Mouse (Mus musculus): Measurements from ENCODE around the gene Otub2. TPM values are rescaled to one million over a fixed set of nuclear protein-coding genes. Genes with fewer than 3 reads are reported as not detected.

Otub2 gene
- total and polyA plus RNA-seq, 3 experiments: 8.4 to 126 (median 12.3) TPM

DNA sequence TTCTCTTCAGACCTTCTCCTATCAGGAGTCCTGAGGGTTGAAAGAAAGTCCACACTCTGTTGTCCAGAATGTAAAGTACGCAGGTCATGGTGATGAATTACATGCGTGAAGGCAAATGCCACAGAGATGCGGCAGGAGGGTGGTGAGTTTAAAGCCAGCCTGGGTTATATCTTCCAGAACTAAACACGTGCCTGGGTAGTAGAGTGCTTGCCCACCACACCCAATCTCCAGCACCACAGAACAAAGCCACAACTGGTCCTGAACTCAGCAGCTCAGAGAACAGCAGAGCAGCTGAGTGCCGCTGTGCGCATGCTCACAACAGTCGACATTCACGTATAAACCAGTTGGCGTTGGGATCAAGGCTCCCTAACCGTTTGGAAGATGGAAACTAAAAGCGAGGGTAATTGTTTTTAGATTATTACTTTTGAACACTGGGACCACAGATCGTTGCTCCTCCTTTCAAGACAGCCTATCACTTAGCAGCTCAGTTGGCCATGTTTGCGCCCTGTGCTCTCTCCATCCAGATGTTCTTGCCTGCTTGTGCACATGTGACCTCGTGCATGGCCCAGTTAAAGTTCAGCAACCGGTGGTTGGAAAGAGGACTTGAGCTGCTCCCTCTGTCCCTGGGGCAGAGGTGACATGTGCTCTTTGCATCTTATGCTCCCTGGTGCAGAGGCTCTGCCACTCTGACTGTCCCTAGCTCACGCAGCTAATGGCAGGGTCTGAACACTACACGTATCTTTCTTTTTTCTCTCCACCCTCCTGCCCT is 26.8 kb upstream of the Otub2 start:
- no peaks in the 10 kb centered on the region for H3K79me2 ChIP-seq (ENCODE audit: control insufficient read depth, insufficient read depth, low read length, poor library complexity)
- no peak overlapping the region for H3K27ac ChIP-seq (ENCODE audit: control insufficient read depth, low read depth, low read length)
- TF ChIP-seq ELF1 (IDR thresholded peaks at IDR 0.05; ENCODE audit: low read depth, low read length): no peak
- no peak for TF ChIP-seq MYB (IDR thresholded peaks at IDR 0.05; ENCODE audit: low read depth, low read length)
- TF ChIP-seq TAL1 (IDR thresholded peaks at IDR 0.05; ENCODE audit: low read length): no peak
- no peak for TF ChIP-seq USF2 (IDR thresholded peaks at IDR 0.05; ENCODE audit: borderline replicate concordance in 1 of 2, insufficient read depth in 1 of 2, low read depth in 1 of 2, low read length in 2 of 2)
- TF ChIP-seq MAX (IDR thresholded peaks at IDR 0.05; ENCODE audit: low read length): no peak
- TF ChIP-seq TBP (IDR thresholded peaks at IDR 0.05; ENCODE audit: low read depth, low read length): no peak
- no peak for TF ChIP-seq CHD1 (IDR thresholded peaks at IDR 0.05; ENCODE audit: low read depth, low read length)
- TF ChIP-seq SIN3A (IDR thresholded peaks at IDR 0.05; ENCODE audit: low read length): no peak
- no peak for TF ChIP-seq ZNF384 (IDR thresholded peaks at IDR 0.05; ENCODE audit: low read depth, low read length)
- TF ChIP-seq POLR2AphosphoS5 (IDR thresholded peaks at IDR 0.05; ENCODE audit: borderline replicate concordance, low read depth, low read length): no peak
- no peak for TF ChIP-seq RCOR1 (IDR thresholded peaks at IDR 0.05; ENCODE audit: low read depth, low read length)
- no peak for TF ChIP-seq MEF2A (IDR thresholded peaks at IDR 0.05; ENCODE audit: extremely low read depth, insufficient replicate concordance, low read depth, low read length, poor library complexity, severe bottlenecking)
- no peak for TF ChIP-seq MAZ (IDR thresholded peaks at IDR 0.05; ENCODE audit: low read depth, low read length)
- TF ChIP-seq UBTF (IDR thresholded peaks at IDR 0.05; ENCODE audit: borderline replicate concordance, insufficient read depth, low read depth, low read length): no peak
- no peak for TF ChIP-seq MYC (IDR thresholded peaks at IDR 0.05; ENCODE audit: low read depth, low read length)
- no peak overlapping the region for H3K9ac ChIP-seq (ENCODE audit: control insufficient read depth, low read depth, low read length, poor library complexity, severe bottlenecking)
- no peak for DNase-seq (ENCODE audit: low read depth, low spot score)
- no peaks in the 10 kb centered on the region for H3K36me3 ChIP-seq (ENCODE audit: control insufficient read depth in 1 of 2, insufficient read depth in 2 of 2, low read length in 2 of 2)
- no peaks in the 10 kb centered on the region for H3K9me3 ChIP-seq (replicated peaks; ENCODE audit: insufficient read depth, low read length)
- H3K4me3 ChIP-seq (ENCODE audit: control insufficient read depth in 1 of 2, insufficient read depth in 1 of 2, low read depth in 2 of 2, low read length in 2 of 2): no peak overlapping the region
- H3K4me1 ChIP-seq (ENCODE audit: control insufficient read depth in 1 of 2, insufficient read depth in 2 of 2, low read length in 2 of 2): no peaks in the 10 kb centered on the region; a peak in 1 of 4 replicates
- H3K27me3 ChIP-seq (ENCODE audit: control insufficient read depth in 1 of 2, insufficient read depth in 2 of 2, low read length in 2 of 2): peaks cover 0 to 8% of the 10 kb centered on the region in 2 experiments; a peak in 2 of 4 replicates

DNA sequence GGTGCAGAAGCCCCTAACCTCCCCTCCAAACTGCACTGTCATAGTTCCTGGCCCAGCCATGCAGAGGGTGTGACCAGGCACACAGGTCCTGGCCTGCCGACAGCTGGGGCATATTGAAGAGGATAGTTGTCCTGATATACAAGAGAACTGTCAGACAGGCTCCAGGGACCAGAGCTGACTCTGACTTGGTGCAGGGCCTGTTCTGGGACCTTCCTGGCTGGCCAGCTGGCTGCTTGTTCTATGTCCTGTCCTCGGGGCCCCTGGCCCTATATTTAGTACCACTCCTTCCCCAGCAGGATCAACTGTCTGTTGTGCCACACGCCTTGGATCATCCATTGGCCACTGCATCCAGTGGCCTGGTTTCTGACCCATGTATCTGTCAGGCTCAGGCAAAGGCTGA is 26.1 kb upstream of the Otub2 start:
- Histone ChIP-seq H3K27ac (ENCODE audit: control insufficient read depth, low read depth, low read length) (no peak overlapping the region), H3K9me3 (replicated peaks; ENCODE audit: insufficient read depth, low read length) (no peaks in the 10 kb centered on the region), H3K27me3 (ENCODE audit: control insufficient read depth in 1 of 2, insufficient read depth in 2 of 2, low read length in 2 of 2) (peaks cover 0 to 4% of the 10 kb centered on the region in 2 experiments; a peak in 2 of 4 replicates), H3K9ac (ENCODE audit: control insufficient read depth, low read depth, low read length, poor library complexity, severe bottlenecking) (no peak overlapping the region), H3K36me3 (ENCODE audit: control insufficient read depth in 1 of 2, insufficient read depth in 2 of 2, low read length in 2 of 2) (peaks cover 0 to 3% of the 10 kb centered on the region in 2 experiments; a peak in 1 of 4 replicates), H3K4me1 (ENCODE audit: control insufficient read depth in 1 of 2, insufficient read depth in 2 of 2, low read length in 2 of 2) (peaks cover 0 to 6% of the 10 kb centered on the region in 2 experiments; a peak in 2 of 4 replicates), H3K79me2 (ENCODE audit: control insufficient read depth, insufficient read depth, low read length, poor library complexity) (no peaks in the 10 kb centered on the region), H3K4me3 (ENCODE audit: control insufficient read depth in 1 of 2, insufficient read depth in 1 of 2, low read depth in 2 of 2, low read length in 2 of 2) (no peak overlapping the region)
- no peak for DNase-seq (ENCODE audit: low read depth, low spot score)
- no peak for TF ChIP-seq RCOR1 (IDR thresholded peaks at IDR 0.05; ENCODE audit: low read depth, low read length)
- TF ChIP-seq KAT2A (conservative IDR thresholded peaks at IDR 0.05; ENCODE audit: low read depth, low read length): no peak
- TF ChIP-seq SMC3 (IDR thresholded peaks at IDR 0.05; ENCODE audit: low read depth, low read length): no peak
- no peak for TF ChIP-seq NRF1 (IDR thresholded peaks at IDR 0.05; ENCODE audit: insufficient read depth, low read depth, low read length, poor library complexity, severe bottlenecking)
- no peak for TF ChIP-seq EP300 (IDR thresholded peaks at IDR 0.05; ENCODE audit: low read depth in 1 of 2, low read length in 2 of 2)
- no peak for TF ChIP-seq POLR2A (IDR thresholded peaks at IDR 0.05; ENCODE audit: control insufficient read depth in 1 of 2, insufficient read depth in 1 of 2, low read depth in 1 of 2, low read length in 2 of 2, poor library complexity in 1 of 2)
- no peak for TF ChIP-seq CTCF (IDR thresholded peaks at IDR 0.05 in 2 of 3, conservative IDR thresholded peaks at IDR 0.05 in 1 of 3; ENCODE audit: control insufficient read depth in 1 of 3, insufficient read depth in 1 of 3, low read depth in 2 of 3, low read length in 3 of 3, poor library complexity in 1 of 3, severe bottlenecking in 1 of 3)
- no peak for TF ChIP-seq MEF2A (IDR thresholded peaks at IDR 0.05; ENCODE audit: extremely low read depth, insufficient replicate concordance, low read depth, low read length, poor library complexity, severe bottlenecking)
- TF ChIP-seq BHLHE40 (IDR thresholded peaks at IDR 0.05; ENCODE audit: borderline replicate concordance, low read depth, low read length): no peak
- no peak for TF ChIP-seq MAFK (IDR thresholded peaks at IDR 0.05; ENCODE audit: borderline replicate concordance, low read depth, low read length)
- TF ChIP-seq JUND (IDR thresholded peaks at IDR 0.05; ENCODE audit: low read depth, low read length): no peak
- TF ChIP-seq GABPA (IDR thresholded peaks at IDR 0.05; ENCODE audit: low read depth, low read length): no peak
- no peak for TF ChIP-seq TAL1 (IDR thresholded peaks at IDR 0.05; ENCODE audit: low read length)
- no peak for TF ChIP-seq NELFE (IDR thresholded peaks at IDR 0.05; ENCODE audit: low read depth, low read length)
- TF ChIP-seq HCFC1 (IDR thresholded peaks at IDR 0.05; ENCODE audit: low read depth, low read length): no peak
- TF ChIP-seq SIN3A (IDR thresholded peaks at IDR 0.05; ENCODE audit: low read length): no peak
- TF ChIP-seq USF1 (IDR thresholded peaks at IDR 0.05; ENCODE audit: low read depth, low read length): no peak

Measured in MEL (cell line).